In genomic region chr4:107730391-107731087, GRCm38 (mm10) we compare ENCODE assay signal across 27 mouse cellular contexts. TPM values are rescaled to one million over a fixed set of nuclear protein-coding genes. Genes with fewer than 3 reads are reported as not detected.
DNase-seq lines count a peak whose midpoint lies in the region; ATAC-seq lines count a peak whose summit lies in the region.
"Had no signal": no experiment of that assay in that cellular context is flagged by ENCODE, and none has a peak within 500 bp of the region (broad histone marks: within the 10 kb centered on the region; RNA-seq: fewer than 3 reads in every experiment).

No protein-coding gene starts in this region.

- peaks cover 5% of the 10 kb centered on the region for H3K4me1 ChIP-seq in hindbrain, embryonic 16.5 days (ENCODE audit: control insufficient read depth, insufficient read depth, low read depth, low read length)
- H3K4me1 ChIP-seq in hindbrain, embryonic 12.5 days: peaks cover 31% of the 10 kb centered on the region
- peaks cover 39% of the 10 kb centered on the region for H3K4me1 ChIP-seq in forebrain, embryonic 13.5 days

- WGBS in hindbrain, embryonic 16.5 days: 58% methylated on average over 15 of the region's 15 CpGs
- 69% methylated on average over 15 of the region's 15 CpGs for WGBS in hindbrain, embryonic 12.5 days
- WGBS in forebrain, embryonic 13.5 days: 20% methylated on average over 15 of the region's 15 CpGs

- no peaks in the 10 kb centered on the region for H3K9me3 ChIP-seq in hindbrain, embryonic 16.5 days (ENCODE audit: control insufficient read depth, low read length)
- no peaks in the 10 kb centered on the region for H3K9me3 ChIP-seq in hindbrain, embryonic 12.5 days (replicated peaks)
- no peaks in the 10 kb centered on the region for H3K9me3 ChIP-seq in forebrain, embryonic 13.5 days (replicated peaks)

- no peaks in the 10 kb centered on the region for H3K36me3 ChIP-seq in hindbrain, embryonic 16.5 days (ENCODE audit: control insufficient read depth, insufficient read depth, low read length)
- H3K36me3 ChIP-seq in hindbrain, embryonic 12.5 days: no peaks in the 10 kb centered on the region
- H3K36me3 ChIP-seq in forebrain, embryonic 13.5 days (ENCODE audit: poor library complexity, severe bottlenecking): no peaks in the 10 kb centered on the region

- no peak for ATAC-seq in hindbrain, embryonic 16.5 days
- no peak for ATAC-seq in hindbrain, embryonic 12.5 days (ENCODE audit: low FRiP score)
- ATAC-seq in forebrain, embryonic 13.5 days: no peak
- ATAC-seq: CD4-positive, CD25-positive, alpha-beta regulatory T cell, adult 4 months; intestine, embryonic 16.5 days; Patski had no signal

- H3K9ac ChIP-seq in hindbrain, embryonic 16.5 days (ENCODE audit: low read depth, low read length): no peak overlapping the region
- H3K9ac ChIP-seq in hindbrain, embryonic 12.5 days: no peak overlapping the region
- no peak overlapping the region for H3K9ac ChIP-seq in forebrain, embryonic 13.5 days

- H3K4me3 ChIP-seq in hindbrain, embryonic 16.5 days (ENCODE audit: low read length): no peak overlapping the region
- no peak overlapping the region for H3K4me3 ChIP-seq in hindbrain, embryonic 12.5 days
- no peak overlapping the region for H3K4me3 ChIP-seq in forebrain, embryonic 13.5 days

- H3K4me2 ChIP-seq in hindbrain, embryonic 16.5 days (ENCODE audit: low read length): no peak overlapping the region
- no peak overlapping the region for H3K4me2 ChIP-seq in hindbrain, embryonic 12.5 days (replicated peaks)
- no peak overlapping the region for H3K4me2 ChIP-seq in forebrain, embryonic 13.5 days
- H3K4me2 ChIP-seq: heart, embryonic 11.5 days had no signal

- peak overlapping the region; percentile 61; the same call in 1 of the 2 replicates for H3K27ac ChIP-seq in hindbrain, embryonic 16.5 days (ENCODE audit: low read depth, low read length)
- no peak overlapping the region for H3K27ac ChIP-seq in hindbrain, embryonic 12.5 days
- H3K27ac ChIP-seq in forebrain, embryonic 13.5 days: peak overlapping the region; percentile 60

- H3K27me3 ChIP-seq in hindbrain, embryonic 16.5 days (replicated peaks; ENCODE audit: control insufficient read depth, insufficient read depth, low read length): no peaks in the 10 kb centered on the region
- H3K27me3 ChIP-seq in hindbrain, embryonic 12.5 days: peaks cover 17% of the 10 kb centered on the region; the same call in 1 of the 2 replicates
- 0 out of 2 replicates have a peak, but pooled peaks cover 2% of the 10 kb centered on the region for H3K27me3 ChIP-seq in forebrain, embryonic 13.5 days
- H3K27me3 ChIP-seq: Patski had no signal

- DNase-seq in Muller cell, postnatal 12 days (ENCODE audit: inconsistent ontology term): peak; percentile 47
- DNase-seq in retina, embryonic 14.5 days (ENCODE audit: low spot score): peak; percentile 77
- DNase-seq in kidney, postnatal 25 days: no peak
- no peak for DNase-seq in B cell, adult 2 months
- DNase-seq: adrenal gland, adult 2 months; cerebellum, adult 2 months; cerebellum, postnatal 25 days; embryo, embryonic 11 days; gastrocnemius, postnatal 10 days; heart, adult 11 months; kidney, adult 9 months; kidney, postnatal 14 days; lung, postnatal 4 days; thymus, postnatal 25 days had no signal

RNA-seq across cellular contexts. Expression of gene Dmrtb1, which starts 46.5 kb away (rescaled TPM):
- 10.9 and 15.8 TPM in 2 replicates for polyA plus RNA-seq in hindbrain, embryonic 16.5 days (2015; fragmentation: Nextera tagmentation; extraction: Ambion mirVana)
- 29.8 and 32.0 TPM in 2 replicates for polyA plus RNA-seq in hindbrain, embryonic 12.5 days (2016; fragmentation: Nextera tagmentation; extraction: Ambion mirVana)
- polyA plus RNA-seq in forebrain, embryonic 13.5 days (2015; fragmentation: Nextera tagmentation; extraction: Ambion mirVana): 32.9 and 38.8 TPM in 2 replicates
- polyA plus RNA-seq: adrenal gland, adult 2 months; CD4-positive, CD25-positive, alpha-beta regulatory T cell, adult 4 months; embryonic facial prominence, embryonic 14.5 days; heart, embryonic 11.5 days; heart, postnatal 0 days; intestine, embryonic 16.5 days; liver, adult 2 months; liver, embryonic 16.5 days; lung, embryonic 16.5 days; Patski; stomach, embryonic 14.5 days had no signal

Comparison
In these comparisons a context has a peak if more than half of its experiments do, and no peak if none do; other contexts are left out.
1. DNase-seq: peak in Muller cell, postnatal 12 days (single experiment) and retina, embryonic 14.5 days (single experiment); none in kidney, postnatal 25 days (0 of 2) and B cell, adult 2 months (0 of 2).